Mouse (Mus musculus) limb, embryonic 14.5 days (tissue): Measurements from ENCODE around the gene Pgm2. TPM values are rescaled to one million over a fixed set of nuclear protein-coding genes. Genes with fewer than 3 reads are reported as not detected.

Experiments
- ATAC-seq: fragments of 200-750 bp; cut with Nextera tagmentation; 2 replicates; pipeline ENCODE4 v1.8.0; 2017; ENCODE audit warnings: low read depth, moderate number of reproducible peaks, moderate TSS enrichment; ENCODE audit not compliant: low FRiP score
- DNase-seq: peaks from one replicate; pipeline ENCODE4 v3.0.0-alpha.2; 2015; ENCODE audit warnings: low spot score
- H3K27ac ChIP-seq: fragments of 300-500 bp; sonication (generic); replicated peaks from 2 replicates; pipeline ENCODE4 v1.5.1; 2014; ENCODE audit warnings: low read depth, mild to moderate bottlenecking, low read length, moderate library complexity, mixed read lengths
- H3K27me3 ChIP-seq: fragments of 300-500 bp; sonication (generic); 2 replicates; pipeline ENCODE4 v1.6.1; 2014; ENCODE audit warnings: low read length, mixed read lengths; ENCODE audit not compliant: control insufficient read depth, insufficient read depth
- H3K36me3 ChIP-seq: fragments of 300-500 bp; sonication (generic); 2 replicates; pipeline ENCODE4 v1.6.1; 2014; ENCODE audit warnings: mild to moderate bottlenecking, low read length, moderate library complexity, mixed read lengths; ENCODE audit not compliant: control insufficient read depth, insufficient read depth
- H3K4me1 ChIP-seq: fragments of 300-500 bp; sonication (generic); 2 replicates; pipeline ENCODE4 v1.6.1; 2014; ENCODE audit warnings: antibody characterized with exemption, low read length, mixed read lengths; ENCODE audit not compliant: control insufficient read depth, insufficient read depth
- H3K4me2 ChIP-seq: fragments of 300-500 bp; sonication (generic); replicated peaks from 2 replicates; pipeline ENCODE4 v1.6.1; 2014; ENCODE audit warnings: low read depth, mild to moderate bottlenecking, low read length, moderate library complexity; ENCODE audit not compliant: severe bottlenecking
- H3K4me3 ChIP-seq: fragments of 300-500 bp; sonication (generic); replicated peaks from 2 replicates; pipeline ENCODE4 v1.5.1; 2014; ENCODE audit warnings: low read length
- H3K9ac ChIP-seq: fragments of 300-500 bp; sonication (generic); 2 replicates; pipeline ENCODE4 v1.6.1; 2014; ENCODE audit warnings: mild to moderate bottlenecking, low read depth, low read length, moderate library complexity; ENCODE audit not compliant: severe bottlenecking
- H3K9me3 ChIP-seq: fragments of 300-500 bp; sonication (generic); 2 replicates; pipeline ENCODE4 v1.6.1; 2016; ENCODE audit warnings: low read length; ENCODE audit not compliant: control insufficient read depth
- POLR2A ChIP-seq: fragments of 200-500 bp; IDR thresholded peaks from 2 replicates; pipeline ENCODE4 v1.8.0; 2012; ENCODE audit warnings: inconsistent platforms, mild to moderate bottlenecking, moderate library complexity, borderline replicate concordance; ENCODE audit not compliant: insufficient read depth, insufficient read length; ENCODE audit errors: extremely low read depth
- WGBS: fragments of 180-500 bp; shearing (Covaris S2); extraction: QIAGEN DNeasy Blood & Tissue Kit; methylation state at CpG from one replicate; pipeline ENCODE4 v1.1.7; 2014; 5-methylcytosine and 5-hydroxymethylcytosine counted together
- polyA plus RNA-seq, 2 experiments: library from polyadenylated mRNA; depleted of rRNA in 1 of 2; stranded (reverse) in 1 of 2; unstranded in 1 of 2; fragments of >200 nt; fragmentation: Nextera tagmentation in 1 of 2; extraction: Ambion mirVana in 1 of 2; gene quantifications; 2 replicates each; pipeline versions ENCODE4 v1.2.1 to v1.2.3; 2012 to 2014

The Pgm2 gene
- polyA plus RNA-seq, 2 experiments: 26.4 to 26.5 TPM

DNA sequence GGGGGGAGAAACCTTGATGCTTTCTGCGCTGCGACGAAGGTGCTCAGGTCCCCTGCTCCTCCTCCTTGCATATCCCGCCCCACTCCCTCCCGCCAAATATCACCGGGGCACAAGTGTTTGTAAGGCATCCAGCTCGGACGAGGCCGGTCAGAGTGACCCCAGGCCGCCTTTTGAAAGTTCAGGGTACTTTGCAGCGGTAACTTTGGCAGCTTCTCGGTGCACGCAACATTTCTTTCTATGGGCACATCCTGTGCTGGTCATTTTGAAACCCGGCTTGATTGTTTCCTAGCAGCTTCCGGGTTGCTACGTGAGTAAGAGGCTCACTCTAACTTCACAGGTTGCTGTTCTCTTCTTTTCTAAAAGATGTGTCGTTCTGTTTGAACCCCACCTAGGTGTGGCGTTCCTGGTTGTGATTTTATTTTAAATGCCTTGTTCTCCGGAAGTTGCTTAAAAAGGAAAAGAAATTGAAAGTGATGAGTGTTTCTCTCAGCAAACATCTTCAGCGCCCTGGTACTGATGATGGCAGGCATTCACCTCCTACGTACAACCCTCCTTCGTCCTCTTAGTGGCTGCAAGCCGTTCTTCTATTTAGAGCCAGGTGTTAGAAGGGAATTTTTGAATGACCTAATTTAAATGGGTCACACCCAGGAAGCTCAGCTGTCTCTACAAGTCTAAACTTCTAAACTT, 68.1 kb downstream of the Pgm2 start:
- H3K36me3 ChIP-seq: no peaks in the 10 kb centered on the region
- ATAC-seq (no peak), DNase-seq (no peak)
- H3K9ac ChIP-seq: peak overlapping the region; percentile 53; the same call in 1 of the 2 replicates
- H3K27ac ChIP-seq: no peak overlapping the region
- H3K27me3 ChIP-seq: peaks cover 44% of the 10 kb centered on the region
- 1% methylated on average over 22 of the region's 23 CpGs for WGBS
- no peaks in the 10 kb centered on the region for H3K9me3 ChIP-seq
- peaks cover 9% of the 10 kb centered on the region; the same call in 1 of the 2 replicates for H3K4me1 ChIP-seq
- peak overlapping the region; percentile 100 for H3K4me2 ChIP-seq
- TF ChIP-seq POLR2A: no peak
- H3K4me3 ChIP-seq: peak overlapping the region; percentile 59

- Histone ChIP-seq H3K9ac (no peak overlapping the region), H3K4me3 (no peak overlapping the region), H3K36me3 (no peaks in the 10 kb centered on the region), H3K4me1 (peaks cover 7% of the 10 kb centered on the region; the same call in 1 of the 2 replicates), H3K27me3 (peaks cover 44% of the 10 kb centered on the region), H3K4me2 (no peak overlapping the region), H3K27ac (no peak overlapping the region), H3K9me3 (no peaks in the 10 kb centered on the region)
- WGBS: 76% methylated on average over 3 of the region's 3 CpGs
- ATAC-seq (no peak), DNase-seq (no peak)
- no peak for TF ChIP-seq POLR2A
Measured at GRCm38 (mm10) chr5:64161917-64162316, 69.2 kb downstream of the Pgm2 start.

- peaks cover 44% of the 10 kb centered on the region for H3K27me3 ChIP-seq
- ATAC-seq: no peak
- no peak for TF ChIP-seq POLR2A
Measured at GRCm38 (mm10) chr5:64162582-64162981, 69.8 kb downstream of the Pgm2 start.

DNA sequence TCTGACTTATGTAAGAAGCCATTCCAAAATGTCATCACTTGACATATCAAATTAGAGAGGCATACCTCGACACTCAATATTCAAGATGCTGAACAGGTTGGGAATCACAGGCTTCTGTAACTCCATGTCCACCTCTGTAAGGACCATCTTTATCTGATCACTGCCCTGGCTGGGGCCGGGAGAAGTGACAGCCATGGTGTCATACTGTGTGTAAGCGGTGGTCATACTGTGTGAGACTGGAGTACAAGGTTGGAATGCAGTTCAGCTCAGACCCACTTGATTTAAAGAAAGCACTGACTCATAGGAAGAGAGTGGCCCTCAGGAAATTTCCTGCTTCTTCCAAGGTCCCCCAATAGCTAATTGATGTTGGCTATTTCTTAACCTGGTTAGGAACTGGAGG, 71.7 kb downstream of the Pgm2 start:
- DNase-seq (no peak), ATAC-seq (no peak)
- no peaks in the 10 kb centered on the region for H3K9me3 ChIP-seq
- no peak for TF ChIP-seq POLR2A
- H3K4me1 ChIP-seq: peaks cover 6% of the 10 kb centered on the region; the same call in 1 of the 2 replicates
- H3K9ac ChIP-seq: no peak overlapping the region
- H3K4me2 ChIP-seq: no peak overlapping the region
- H3K27ac ChIP-seq: no peak overlapping the region
- no peak overlapping the region for H3K4me3 ChIP-seq
- no peaks in the 10 kb centered on the region for H3K36me3 ChIP-seq
- 84% methylated on average over 3 of the region's 3 CpGs for WGBS
- H3K27me3 ChIP-seq: peaks cover 27% of the 10 kb centered on the region

More at GRCm38 (mm10) chr5:64162582-64162981, 69.8 kb downstream of the Pgm2 start:
- H3K4me2 ChIP-seq: no peak overlapping the region
- no peak overlapping the region for H3K27ac ChIP-seq
- H3K36me3 ChIP-seq: no peaks in the 10 kb centered on the region
- H3K9ac ChIP-seq: no peak overlapping the region
- H3K4me1 ChIP-seq: peaks cover 7% of the 10 kb centered on the region; the same call in 1 of the 2 replicates
- WGBS: 77% methylated on average over 5 of the region's 5 CpGs
- H3K4me3 ChIP-seq: no peak overlapping the region
- DNase-seq: no peak
- H3K9me3 ChIP-seq: no peaks in the 10 kb centered on the region

DNA sequence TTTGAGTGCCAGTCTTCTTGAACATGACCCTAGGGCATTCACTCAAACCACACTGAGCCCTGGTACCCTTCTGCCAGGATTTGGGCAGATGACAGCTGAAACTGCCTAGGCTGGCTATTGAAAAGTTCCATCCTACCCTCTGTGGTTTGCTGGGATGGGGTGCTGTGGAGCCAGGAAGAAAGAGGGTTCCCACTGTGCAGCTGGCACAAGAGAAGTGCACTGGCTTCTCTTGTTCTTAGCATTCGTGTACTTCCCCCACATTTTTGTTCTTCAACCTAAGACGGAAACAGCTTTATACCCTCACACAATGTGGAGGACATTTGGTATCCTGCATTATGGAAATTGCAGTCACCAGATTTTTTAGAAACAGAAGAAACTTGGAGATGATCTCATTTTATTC, 73.1 kb downstream of the Pgm2 start:
- H3K4me2 ChIP-seq: no peak overlapping the region
- 0 out of 2 replicates have a peak, but pooled peaks cover 3% of the 10 kb centered on the region for H3K4me1 ChIP-seq
- WGBS: 71% methylated on average over 2 of the region's 2 CpGs
- no peaks in the 10 kb centered on the region for H3K36me3 ChIP-seq
- no peak overlapping the region for H3K27ac ChIP-seq
- ATAC-seq: no peak
- H3K9me3 ChIP-seq: no peaks in the 10 kb centered on the region
- no peak overlapping the region for H3K9ac ChIP-seq
- no peak overlapping the region for H3K4me3 ChIP-seq
- H3K27me3 ChIP-seq: peaks cover 13% of the 10 kb centered on the region
- no peak for DNase-seq
- TF ChIP-seq POLR2A: no peak
